Mouse (Mus musculus): ENCODE measurements around the gene Gm49394. TPM values are rescaled to one million over a fixed set of nuclear protein-coding genes. Genes with fewer than 3 reads are reported as not detected.

Gm49394 gene
- polyA plus RNA-seq, 1 experiment from 2014 or later: not detected

DNA sequence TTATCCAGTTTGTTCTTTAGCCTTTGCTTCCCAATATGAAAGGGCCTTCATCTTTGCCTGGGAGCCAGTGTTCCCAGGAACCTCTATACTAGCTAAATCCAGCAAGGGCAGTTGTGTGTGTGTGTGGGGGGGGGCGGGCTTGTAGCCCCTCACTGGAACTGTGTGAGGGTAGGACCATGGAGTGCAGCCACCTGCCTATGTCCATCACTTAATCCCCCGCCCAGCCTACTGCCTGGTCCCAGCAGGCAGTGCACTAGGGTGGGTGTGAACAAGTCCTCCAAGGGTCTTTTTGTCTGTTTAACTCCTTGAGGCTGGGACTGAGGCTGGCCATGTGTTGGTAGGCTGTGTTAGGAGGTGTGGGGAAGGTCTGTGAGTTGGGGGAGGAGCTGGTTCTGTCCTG, 56.7 kb downstream of the Gm49394 start:
- no peak overlapping the region for H3K9ac ChIP-seq (ENCODE audit: low read length)
- H3K9me3 ChIP-seq (ENCODE audit: control insufficient read depth, low read length): no peaks in the 10 kb centered on the region
- no peaks in the 10 kb centered on the region for H3K27me3 ChIP-seq (ENCODE audit: control insufficient read depth, insufficient read depth, low read length)
- H3K4me1 ChIP-seq (ENCODE audit: control insufficient read depth, insufficient read depth, low read length): peaks cover 6% of the 10 kb centered on the region; the same call in 1 of the 2 replicates
- ATAC-seq (ENCODE audit: insufficient read depth, low FRiP score, low TSS enrichment) (no peak), DNase-seq (ENCODE audit: low spot score) (no peak)
- no peak overlapping the region for H3K4me2 ChIP-seq (ENCODE audit: low read depth)
- H3K27ac ChIP-seq (ENCODE audit: low read depth, low read length): no peak overlapping the region
- H3K4me3 ChIP-seq (ENCODE audit: low read depth, low read length): no peak overlapping the region
- no peaks in the 10 kb centered on the region for H3K36me3 ChIP-seq (ENCODE audit: control insufficient read depth, insufficient read depth, low read length)
- 42% methylated on average over 2 of the region's 2 CpGs for WGBS

DNA sequence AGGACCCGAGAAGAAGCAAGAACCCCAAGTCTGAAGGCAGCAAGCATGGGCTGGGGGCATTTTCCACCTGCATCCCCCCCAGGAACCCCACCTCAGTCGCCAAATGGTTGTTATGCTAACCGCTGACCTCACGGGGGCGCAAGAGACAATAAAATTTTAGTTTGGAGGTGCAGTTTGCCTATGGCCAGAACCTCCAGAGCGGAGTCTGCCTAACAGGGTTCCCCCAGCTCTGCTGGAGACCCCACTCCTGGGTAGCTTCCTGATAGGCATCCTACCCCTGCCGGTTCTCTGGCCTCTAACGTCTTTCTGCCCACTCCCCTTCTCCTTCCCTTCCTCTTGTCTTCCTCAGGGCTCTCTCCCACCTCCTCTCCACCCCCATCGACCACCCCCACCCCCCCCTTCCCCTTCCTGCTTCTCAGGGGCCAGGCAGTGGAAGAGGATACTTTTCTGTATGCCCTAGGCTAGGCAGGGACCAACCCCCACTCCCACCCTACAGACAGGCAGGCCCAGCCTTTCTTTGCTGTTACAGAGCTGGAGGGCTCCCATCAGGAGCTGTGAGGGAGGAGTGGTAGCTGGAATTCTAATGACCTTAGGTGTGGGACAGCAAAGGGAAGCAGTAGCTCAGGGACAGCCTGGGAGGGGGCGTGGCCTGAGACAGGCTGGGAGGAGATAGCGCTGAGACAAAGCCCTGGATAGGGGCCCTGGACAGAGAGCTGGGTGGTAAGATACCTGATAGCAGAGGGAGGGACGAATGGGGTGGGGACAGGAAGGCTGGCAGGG, 58.9 kb downstream of the Gm49394 start:
- 2% methylated on average over 12 of the region's 12 CpGs for WGBS
- Histone ChIP-seq H3K9me3 (ENCODE audit: control insufficient read depth, low read length) (no peaks in the 10 kb centered on the region), H3K27me3 (ENCODE audit: control insufficient read depth, insufficient read depth, low read length) (no peaks in the 10 kb centered on the region), H3K4me2 (ENCODE audit: low read depth) (peak overlapping the region; percentile 32), H3K4me1 (ENCODE audit: control insufficient read depth, insufficient read depth, low read length) (peaks cover 6% of the 10 kb centered on the region; the same call in 1 of the 2 replicates), H3K9ac (ENCODE audit: low read length) (peak overlapping the region; percentile 47), H3K36me3 (ENCODE audit: control insufficient read depth, insufficient read depth, low read length) (no peaks in the 10 kb centered on the region), H3K27ac (ENCODE audit: low read depth, low read length) (peak overlapping the region; percentile 76), H3K4me3 (ENCODE audit: low read depth, low read length) (0 out of 2 replicates have a peak overlapping the region, but pooled peaks have one; percentile 4)
- ATAC-seq (ENCODE audit: insufficient read depth, low FRiP score, low TSS enrichment) (peak; percentile 88), DNase-seq (ENCODE audit: low spot score) (peak; percentile 83)

DNA sequence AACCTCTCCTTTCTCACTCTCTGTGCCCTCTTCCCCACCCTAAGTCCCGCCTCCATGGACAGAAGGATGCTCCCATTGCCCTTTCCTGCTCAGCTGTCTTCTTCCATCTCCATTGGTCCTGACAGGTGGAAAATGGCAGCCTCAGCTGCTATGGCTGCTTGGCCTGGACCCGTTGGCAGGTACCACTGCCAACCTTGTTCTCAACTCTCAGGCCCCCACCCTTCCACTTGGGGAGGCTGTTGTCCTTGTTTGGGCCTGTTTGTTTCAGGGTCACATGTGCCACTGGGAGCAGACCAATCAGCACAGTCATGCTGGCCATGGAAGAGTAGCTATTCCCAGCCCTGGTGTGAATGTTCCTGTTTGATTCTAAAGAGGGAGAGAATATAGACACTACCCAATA, 68.8 kb downstream of the Gm49394 start:
- H3K4me3 ChIP-seq (ENCODE audit: low read depth, low read length): no peak overlapping the region
- ATAC-seq (ENCODE audit: insufficient read depth, low FRiP score, low TSS enrichment): no peak
- WGBS: 88% methylated on average over 2 of the region's 2 CpGs
- no peaks in the 10 kb centered on the region for H3K4me1 ChIP-seq (ENCODE audit: control insufficient read depth, insufficient read depth, low read length)
- no peaks in the 10 kb centered on the region for H3K9me3 ChIP-seq (ENCODE audit: control insufficient read depth, low read length)
- no peak overlapping the region for H3K27ac ChIP-seq (ENCODE audit: low read depth, low read length)
- no peak overlapping the region for H3K4me2 ChIP-seq (ENCODE audit: low read depth)
- H3K9ac ChIP-seq (ENCODE audit: low read length): no peak overlapping the region
- no peaks in the 10 kb centered on the region for H3K36me3 ChIP-seq (ENCODE audit: control insufficient read depth, insufficient read depth, low read length)
- no peaks in the 10 kb centered on the region for H3K27me3 ChIP-seq (ENCODE audit: control insufficient read depth, insufficient read depth, low read length)
- DNase-seq (ENCODE audit: low spot score): no peak

MicroRNA genes within 50 kb of the gene (microRNA counts, 519-probe panel; counts per million panel counts)
- 171 counts per million, percentile 57 among the panel's probes with 10 or more counts for microRNA mmu-miR-483

Small RNAs within 50 kb of the gene (microRNA-seq; reads per million reads assigned to microRNA genes)
- 1,010 reads per million, percentile 77 among the genes with 10 or more reads in this experiment for gene Mir483

Other genes with a start within 250 kb of the Gm49394 start
- not detected in 2 replicates for gene Syt8, start 235.1 kb downstream of the Gm49394 start, polyA plus RNA-seq (2014; fragmentation: Nextera tagmentation; extraction: Ambion mirVana)
- gene Tnni2, start 228.1 kb downstream of the Gm49394 start, polyA plus RNA-seq (2014; fragmentation: Nextera tagmentation; extraction: Ambion mirVana): 2.1 and 3.5 TPM in 2 replicates
- 15.1 and 21.0 TPM in 2 replicates for gene Lsp1, start 209.1 kb downstream of the Gm49394 start, polyA plus RNA-seq (2014; fragmentation: Nextera tagmentation; extraction: Ambion mirVana)
- gene Tnnt3, start 171.1 kb downstream of the Gm49394 start, polyA plus RNA-seq (2014; fragmentation: Nextera tagmentation; extraction: Ambion mirVana): 6.5 and 9.2 TPM in 2 replicates
- 10.6 and 20.0 TPM in 2 replicates for gene Mrpl23, start 137.3 kb downstream of the Gm49394 start, polyA plus RNA-seq (2014; fragmentation: Nextera tagmentation; extraction: Ambion mirVana)
- 316 and 368 TPM in 2 replicates for gene Igf2, start 3.1 kb downstream of the Gm49394 start, polyA plus RNA-seq (2014; fragmentation: Nextera tagmentation; extraction: Ambion mirVana)
- not detected in 2 replicates for gene Ins2, start 73.4 kb upstream of the Gm49394 start, polyA plus RNA-seq (2014; fragmentation: Nextera tagmentation; extraction: Ambion mirVana)